Mouse (Mus musculus): ENCODE measurements around the gene Pcdh7. TPM values are rescaled to one million over a fixed set of nuclear protein-coding genes. Genes with fewer than 3 reads are reported as not detected.

The Pcdh7 gene
- polyA plus RNA-seq, 1 experiment from 2014 or later, result 19.4 TPM

DNA sequence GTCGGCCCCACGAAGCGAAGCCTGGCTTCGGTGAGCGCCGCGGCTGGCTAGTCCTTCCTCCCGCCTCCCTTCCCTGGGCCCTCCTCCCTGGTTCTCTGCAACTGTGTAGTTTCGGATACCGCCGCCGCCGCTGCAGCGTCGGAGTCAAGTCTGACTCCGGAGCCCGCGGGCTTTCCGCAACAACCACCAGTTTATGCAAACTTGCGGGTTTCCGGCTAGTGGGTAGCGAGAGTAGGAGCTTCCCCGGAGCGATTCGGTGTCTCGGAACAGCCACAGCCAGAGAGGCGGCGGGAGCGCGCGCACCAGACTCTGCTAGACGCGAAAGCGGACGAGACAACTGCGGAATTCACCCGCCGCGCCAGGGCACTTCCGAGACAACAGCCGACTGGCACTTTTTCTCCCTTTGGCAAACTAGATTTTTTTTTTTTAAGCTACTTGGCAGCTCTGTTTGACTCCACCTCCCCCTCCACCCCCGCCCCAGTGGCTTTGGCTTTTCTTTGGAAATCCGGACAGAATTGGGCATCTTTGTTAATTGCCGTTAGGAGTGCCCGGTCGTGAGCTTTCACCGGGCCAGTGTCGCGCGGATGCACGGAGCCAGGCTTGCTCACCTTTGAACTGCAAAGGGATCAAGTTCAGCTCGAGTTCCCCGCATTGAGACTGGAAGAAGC lies 395 bp upstream of the Pcdh7 start:
- peak overlapping the region; percentile 89 for H3K9ac ChIP-seq (ENCODE audit: low read depth, low read length)
- no peaks in the 10 kb centered on the region for H3K36me3 ChIP-seq (ENCODE audit: control insufficient read depth, insufficient read depth, low read length)
- H3K4me2 ChIP-seq, result peak overlapping the region; percentile 95
- H3K4me1 ChIP-seq (ENCODE audit: control insufficient read depth, insufficient read depth, low read length), result no peaks in the 10 kb centered on the region
- no peaks in the 10 kb centered on the region for H3K9me3 ChIP-seq (replicated peaks; ENCODE audit: control insufficient read depth, low read length)
- peak; percentile 31 for ATAC-seq (replicated peaks; ENCODE audit: insufficient number of reproducible peaks, low FRiP score, low TSS enrichment)
- under 1% methylated on average over 53 of the region's 53 CpGs for WGBS (ENCODE audit: insufficient replicate concordance)
- no peaks in the 10 kb centered on the region for H3K27me3 ChIP-seq (ENCODE audit: control insufficient read depth, insufficient read depth, low read length)
- peak overlapping the region; percentile 78 for H3K4me3 ChIP-seq (ENCODE audit: low read depth, low read length)
- peak overlapping the region; percentile 97 for H3K27ac ChIP-seq (ENCODE audit: low read depth, low read length)

DNA sequence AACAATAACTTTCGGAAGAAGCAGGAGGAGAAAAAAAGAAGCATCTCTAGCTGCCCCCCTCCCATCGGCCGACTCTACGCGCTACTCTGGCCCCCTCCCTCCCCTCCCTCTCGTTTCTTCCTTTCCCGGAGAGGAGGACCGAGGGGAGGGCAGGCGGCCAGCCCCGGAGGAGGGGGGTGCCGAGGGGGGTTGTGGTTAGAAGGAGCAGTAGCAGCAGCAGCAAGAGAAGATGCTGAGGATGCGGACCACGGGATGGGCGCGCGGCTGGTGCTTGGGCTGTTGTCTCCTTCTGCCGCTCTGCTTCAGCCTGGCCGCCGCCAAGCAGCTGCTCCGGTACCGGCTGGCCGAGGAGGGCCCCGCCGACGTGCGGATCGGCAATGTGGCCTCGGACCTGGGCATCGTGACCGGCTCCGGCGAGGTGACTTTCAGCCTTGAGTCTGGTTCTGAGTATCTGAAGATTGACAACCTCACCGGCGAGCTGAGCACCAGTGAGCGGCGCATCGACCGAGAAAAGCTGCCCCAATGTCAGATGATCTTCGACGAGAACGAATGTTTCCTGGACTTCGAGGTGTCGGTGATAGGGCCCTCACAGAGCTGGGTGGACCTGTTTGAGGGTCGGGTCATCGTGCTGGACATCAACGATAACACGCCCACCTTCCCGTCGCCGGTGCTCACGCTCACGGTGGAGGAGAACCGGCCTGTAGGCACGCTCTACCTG lies 1.3 kb downstream of the Pcdh7 start:
- H3K36me3 ChIP-seq (ENCODE audit: control insufficient read depth, insufficient read depth, low read length), result no peaks in the 10 kb centered on the region
- H3K9ac ChIP-seq (ENCODE audit: low read depth, low read length), result peak overlapping the region; percentile 89
- peak overlapping the region; percentile 97 for H3K27ac ChIP-seq (ENCODE audit: low read depth, low read length)
- H3K27me3 ChIP-seq (ENCODE audit: control insufficient read depth, insufficient read depth, low read length), result no peaks in the 10 kb centered on the region
- H3K4me1 ChIP-seq (ENCODE audit: control insufficient read depth, insufficient read depth, low read length), result no peaks in the 10 kb centered on the region
- WGBS (ENCODE audit: insufficient replicate concordance), result under 1% methylated on average over 52 of the region's 54 CpGs
- ATAC-seq (replicated peaks; ENCODE audit: insufficient number of reproducible peaks, low FRiP score, low TSS enrichment), result no peak
- H3K4me3 ChIP-seq (ENCODE audit: low read depth, low read length), result peak overlapping the region; percentile 78
- peak overlapping the region; percentile 95 for H3K4me2 ChIP-seq
- H3K9me3 ChIP-seq (replicated peaks; ENCODE audit: control insufficient read depth, low read length), result no peaks in the 10 kb centered on the region

DNA sequence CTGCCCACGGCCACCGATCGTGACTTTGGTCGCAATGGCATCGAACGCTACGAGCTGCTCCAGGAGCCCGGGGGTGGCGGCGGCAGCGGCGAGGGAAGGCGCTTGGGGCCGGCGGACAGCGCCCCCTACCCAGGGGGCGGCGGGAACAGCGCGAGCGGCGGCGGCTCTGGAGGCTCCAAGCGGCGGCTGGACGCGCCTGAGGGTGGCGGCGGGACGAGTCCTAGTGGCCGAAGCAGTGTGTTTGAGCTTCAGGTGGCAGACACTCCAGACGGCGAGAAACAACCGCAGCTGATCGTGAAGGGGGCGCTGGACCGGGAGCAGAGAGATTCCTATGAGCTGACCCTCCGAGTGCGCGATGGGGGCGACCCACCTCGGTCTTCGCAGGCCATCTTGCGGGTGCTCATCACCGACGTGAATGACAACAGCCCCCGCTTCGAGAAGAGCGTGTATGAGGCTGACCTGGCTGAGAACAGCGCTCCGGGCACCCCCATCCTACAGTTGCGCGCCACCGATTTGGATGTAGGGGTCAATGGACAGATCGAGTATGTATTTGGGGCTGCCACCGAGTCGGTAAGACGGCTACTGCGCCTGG lies 1.9 kb downstream of the Pcdh7 start:
- Histone ChIP-seq H3K9ac (ENCODE audit: low read depth, low read length) (peak overlapping the region; percentile 89), H3K36me3 (ENCODE audit: control insufficient read depth, insufficient read depth, low read length) (no peaks in the 10 kb centered on the region), H3K27ac (ENCODE audit: low read depth, low read length) (peak overlapping the region; percentile 97), H3K9me3 (replicated peaks; ENCODE audit: control insufficient read depth, low read length) (no peaks in the 10 kb centered on the region), H3K4me1 (ENCODE audit: control insufficient read depth, insufficient read depth, low read length) (no peaks in the 10 kb centered on the region), H3K27me3 (ENCODE audit: control insufficient read depth, insufficient read depth, low read length) (no peaks in the 10 kb centered on the region), H3K4me3 (ENCODE audit: low read depth, low read length) (peak overlapping the region; percentile 78), H3K4me2 (peak overlapping the region; percentile 95)
- ATAC-seq (replicated peaks; ENCODE audit: insufficient number of reproducible peaks, low FRiP score, low TSS enrichment), result no peak
- under 1% methylated on average over 59 of the region's 59 CpGs for WGBS (ENCODE audit: insufficient replicate concordance)

DNA sequence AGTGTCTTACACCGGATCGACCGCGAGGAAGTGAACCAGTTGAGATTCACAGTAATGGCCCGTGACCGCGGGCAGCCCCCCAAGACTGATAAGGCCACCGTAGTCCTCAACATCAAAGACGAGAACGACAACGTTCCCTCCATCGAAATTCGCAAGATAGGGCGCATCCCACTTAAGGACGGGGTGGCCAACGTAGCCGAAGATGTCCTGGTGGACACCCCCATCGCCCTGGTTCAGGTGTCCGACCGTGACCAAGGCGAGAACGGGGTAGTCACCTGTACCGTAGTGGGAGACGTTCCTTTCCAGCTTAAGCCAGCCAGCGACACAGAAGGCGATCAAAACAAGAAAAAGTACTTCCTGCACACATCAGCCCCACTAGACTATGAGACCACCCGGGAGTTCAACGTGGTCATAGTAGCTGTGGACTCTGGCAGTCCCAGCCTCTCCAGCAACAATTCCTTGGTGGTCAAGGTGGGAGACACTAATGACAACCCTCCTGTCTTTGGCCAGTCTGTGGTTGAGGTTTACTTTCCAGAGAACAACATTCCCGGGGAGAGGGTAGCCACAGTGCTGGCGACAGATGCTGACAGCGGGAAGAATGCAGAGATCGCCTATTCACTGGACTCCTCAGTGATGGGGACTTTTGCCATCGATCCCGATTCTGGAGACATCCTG lies 2.6 kb downstream of the Pcdh7 start:
- no peak for ATAC-seq (replicated peaks; ENCODE audit: insufficient number of reproducible peaks, low FRiP score, low TSS enrichment)
- Histone ChIP-seq H3K4me1 (ENCODE audit: control insufficient read depth, insufficient read depth, low read length) (no peaks in the 10 kb centered on the region), H3K27me3 (ENCODE audit: control insufficient read depth, insufficient read depth, low read length) (no peaks in the 10 kb centered on the region), H3K36me3 (ENCODE audit: control insufficient read depth, insufficient read depth, low read length) (no peaks in the 10 kb centered on the region), H3K9me3 (replicated peaks; ENCODE audit: control insufficient read depth, low read length) (no peaks in the 10 kb centered on the region), H3K27ac (ENCODE audit: low read depth, low read length) (no peak overlapping the region; the same call in 1 of the 2 replicates), H3K4me3 (ENCODE audit: low read depth, low read length) (peak overlapping the region; percentile 78), H3K9ac (ENCODE audit: low read depth, low read length) (peak overlapping the region; percentile 89), H3K4me2 (peak overlapping the region; percentile 95)
- 2% methylated on average over 34 of the region's 34 CpGs for WGBS (ENCODE audit: insufficient replicate concordance)

DNA sequence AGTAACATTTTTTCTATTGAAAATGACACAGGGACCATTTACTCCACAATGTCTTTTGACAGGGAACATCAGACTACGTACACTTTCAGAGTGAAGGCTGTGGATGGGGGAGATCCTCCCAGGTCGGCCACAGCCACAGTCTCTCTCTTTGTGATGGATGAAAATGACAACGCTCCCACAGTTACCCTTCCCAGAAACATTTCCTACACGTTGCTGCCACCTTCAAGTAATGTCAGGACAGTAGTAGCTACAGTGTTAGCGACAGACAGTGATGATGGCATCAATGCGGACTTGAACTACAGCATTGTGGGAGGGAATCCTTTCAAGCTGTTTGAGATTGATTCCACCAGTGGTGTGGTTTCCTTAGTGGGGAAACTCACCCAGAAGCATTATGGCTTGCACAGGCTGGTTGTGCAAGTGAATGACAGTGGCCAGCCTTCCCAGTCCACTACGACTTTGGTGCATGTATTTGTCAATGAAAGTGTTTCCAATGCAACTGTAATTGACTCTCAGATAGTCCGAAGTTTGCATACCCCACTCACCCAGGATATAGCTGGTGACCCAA lies 3.5 kb downstream of the Pcdh7 start:
- no peaks in the 10 kb centered on the region for H3K36me3 ChIP-seq (ENCODE audit: control insufficient read depth, insufficient read depth, low read length)
- peak overlapping the region; percentile 89 for H3K9ac ChIP-seq (ENCODE audit: low read depth, low read length)
- ATAC-seq (replicated peaks; ENCODE audit: insufficient number of reproducible peaks, low FRiP score, low TSS enrichment), result no peak
- peak overlapping the region; percentile 95 for H3K4me2 ChIP-seq
- peak overlapping the region; percentile 78 for H3K4me3 ChIP-seq (ENCODE audit: low read depth, low read length)
- no peaks in the 10 kb centered on the region for H3K4me1 ChIP-seq (ENCODE audit: control insufficient read depth, insufficient read depth, low read length)
- WGBS (ENCODE audit: insufficient replicate concordance), result 15% methylated on average over 8 of the region's 8 CpGs
- H3K27ac ChIP-seq (ENCODE audit: low read depth, low read length), result peak overlapping the region; percentile 17; the same call in 1 of the 2 replicates
- H3K27me3 ChIP-seq (ENCODE audit: control insufficient read depth, insufficient read depth, low read length), result no peaks in the 10 kb centered on the region
- H3K9me3 ChIP-seq (replicated peaks; ENCODE audit: control insufficient read depth, low read length), result no peaks in the 10 kb centered on the region

- Histone ChIP-seq H3K36me3 (ENCODE audit: control insufficient read depth, insufficient read depth, low read length) (no peaks in the 10 kb centered on the region), H3K9me3 (replicated peaks; ENCODE audit: control insufficient read depth, low read length) (no peaks in the 10 kb centered on the region), H3K4me1 (ENCODE audit: control insufficient read depth, insufficient read depth, low read length) (no peaks in the 10 kb centered on the region), H3K27me3 (ENCODE audit: control insufficient read depth, insufficient read depth, low read length) (no peaks in the 10 kb centered on the region), H3K9ac (ENCODE audit: low read depth, low read length) (peak overlapping the region; percentile 89), H3K27ac (ENCODE audit: low read depth, low read length) (no peak overlapping the region), H3K4me3 (ENCODE audit: low read depth, low read length) (peak overlapping the region; percentile 78), H3K4me2 (peak overlapping the region; percentile 95)
- no peak for ATAC-seq (replicated peaks; ENCODE audit: insufficient number of reproducible peaks, low FRiP score, low TSS enrichment)
- 8% methylated on average over 6 of the region's 6 CpGs for WGBS (ENCODE audit: insufficient replicate concordance)
Measured at GRCm38 (mm10) chr5:57721927-57722326, 4.2 kb downstream of the Pcdh7 start.

DNA sequence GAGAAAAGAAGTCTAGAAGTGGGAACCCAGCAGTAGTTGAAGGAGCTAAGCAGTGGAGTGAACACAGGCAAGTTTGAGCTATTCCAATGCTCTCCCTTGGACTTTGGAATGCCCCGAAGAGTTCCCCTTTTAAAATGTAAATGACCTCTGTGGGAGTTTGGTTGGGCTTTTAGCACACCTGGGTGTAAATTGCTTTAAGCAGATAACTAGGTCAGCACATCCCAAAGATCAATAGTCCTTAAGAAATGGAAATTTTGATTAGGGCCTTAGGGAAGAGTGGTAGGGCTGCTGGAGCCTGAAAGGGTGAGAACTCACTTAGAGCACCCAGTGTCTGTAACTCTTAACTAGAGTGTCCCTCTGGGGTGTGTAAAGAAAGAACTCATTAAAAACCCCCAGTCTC lies 15.7 kb downstream of the Pcdh7 start:
- Histone ChIP-seq H3K9me3 (replicated peaks; ENCODE audit: control insufficient read depth, low read length) (no peaks in the 10 kb centered on the region), H3K9ac (ENCODE audit: low read depth, low read length) (no peak overlapping the region), H3K4me1 (ENCODE audit: control insufficient read depth, insufficient read depth, low read length) (peaks cover 10% of the 10 kb centered on the region; the same call in 1 of the 2 replicates), H3K36me3 (ENCODE audit: control insufficient read depth, insufficient read depth, low read length) (no peaks in the 10 kb centered on the region), H3K4me2 (no peak overlapping the region), H3K27ac (ENCODE audit: low read depth, low read length) (no peak overlapping the region), H3K27me3 (ENCODE audit: control insufficient read depth, insufficient read depth, low read length) (no peaks in the 10 kb centered on the region), H3K4me3 (ENCODE audit: low read depth, low read length) (no peak overlapping the region)
- WGBS (ENCODE audit: insufficient replicate concordance), result 24% methylated on average over 1 of the region's 1 CpGs
- ATAC-seq (replicated peaks; ENCODE audit: insufficient number of reproducible peaks, low FRiP score, low TSS enrichment), result no peak

DNA sequence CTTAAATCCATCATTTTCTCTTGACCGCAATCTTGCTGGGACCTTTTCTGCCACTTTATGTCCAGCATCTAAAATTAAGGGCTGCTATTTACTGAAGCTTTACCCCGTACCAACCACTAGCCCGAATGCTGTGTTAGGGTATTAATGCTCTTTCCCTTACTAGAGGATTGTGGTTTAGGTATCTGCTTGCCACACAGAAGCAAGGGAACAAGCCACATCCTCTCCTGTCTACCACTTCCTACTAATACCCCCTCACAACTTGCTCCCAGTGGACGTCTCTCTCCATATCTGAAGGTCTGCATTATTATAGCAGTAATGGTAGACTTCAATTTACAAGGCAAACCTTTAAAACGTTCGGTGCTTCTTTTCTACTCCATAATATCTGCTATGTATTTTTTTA lies 18.0 kb downstream of the Pcdh7 start:
- H3K4me1 ChIP-seq (ENCODE audit: control insufficient read depth, insufficient read depth, low read length), result peaks cover 12% of the 10 kb centered on the region; the same call in 1 of the 2 replicates
- H3K4me2 ChIP-seq, result no peak overlapping the region
- WGBS (ENCODE audit: insufficient replicate concordance), result 75% methylated on average over 6 of the region's 6 CpGs
- H3K27ac ChIP-seq (ENCODE audit: low read depth, low read length), result no peak overlapping the region
- no peaks in the 10 kb centered on the region for H3K36me3 ChIP-seq (ENCODE audit: control insufficient read depth, insufficient read depth, low read length)
- no peaks in the 10 kb centered on the region for H3K27me3 ChIP-seq (ENCODE audit: control insufficient read depth, insufficient read depth, low read length)
- H3K9ac ChIP-seq (ENCODE audit: low read depth, low read length), result no peak overlapping the region
- no peaks in the 10 kb centered on the region for H3K9me3 ChIP-seq (replicated peaks; ENCODE audit: control insufficient read depth, low read length)
- no peak for ATAC-seq (replicated peaks; ENCODE audit: insufficient number of reproducible peaks, low FRiP score, low TSS enrichment)
- H3K4me3 ChIP-seq (ENCODE audit: low read depth, low read length), result no peak overlapping the region

Measured in heart, embryonic 11.5 days (tissue).